Comparison of ENCODE assay signal across 22 mouse cellular contexts in genomic region chr1:71752351-71752750, GRCm38 (mm10).
"Had no signal": no experiment of that assay in that cellular context is flagged by ENCODE, and none has a peak within 500 bp of the region (broad histone marks: within the 10 kb centered on the region; RNA-seq: fewer than 3 reads in every experiment).

No protein-coding gene starts in this region.

- H3K27me3 ChIP-seq: limb, embryonic 13.5 days; liver, embryonic 12.5 days; liver, embryonic 15.5 days; lung, embryonic 15.5 days; neural tube, embryonic 12.5 days; neural tube, embryonic 15.5 days; stomach, embryonic 15.5 days had no signal

- H3K4me1 ChIP-seq: limb, embryonic 10.5 days; limb, embryonic 13.5 days; liver, embryonic 12.5 days; liver, embryonic 15.5 days; lung, embryonic 15.5 days; neural tube, embryonic 12.5 days; neural tube, embryonic 15.5 days had no signal

- H3K4me3 ChIP-seq: layer of hippocampus, adult 2 months; limb, embryonic 10.5 days; limb, embryonic 13.5 days; liver, embryonic 12.5 days; liver, embryonic 15.5 days; lung, embryonic 15.5 days; neural tube, embryonic 12.5 days; neural tube, embryonic 15.5 days; stomach, embryonic 15.5 days had no signal

- H3K9ac ChIP-seq: limb, embryonic 13.5 days; liver, embryonic 12.5 days; liver, embryonic 15.5 days; lung, embryonic 15.5 days; neural tube, embryonic 12.5 days; neural tube, embryonic 15.5 days; stomach, embryonic 15.5 days had no signal

- H3K4me2 ChIP-seq: limb, embryonic 13.5 days; liver, embryonic 12.5 days; liver, embryonic 15.5 days; lung, embryonic 15.5 days; midbrain, embryonic 11.5 days; neural tube, embryonic 12.5 days; neural tube, embryonic 15.5 days; stomach, embryonic 15.5 days had no signal

- H3K9me3 ChIP-seq: limb, embryonic 10.5 days; liver, embryonic 12.5 days; liver, embryonic 15.5 days; lung, embryonic 15.5 days; neural tube, embryonic 12.5 days; neural tube, embryonic 15.5 days had no signal

- ATAC-seq: liver, embryonic 12.5 days had no signal

- H3K36me3 ChIP-seq: limb, embryonic 10.5 days; liver, embryonic 12.5 days; liver, embryonic 15.5 days; lung, embryonic 15.5 days; neural tube, embryonic 12.5 days; neural tube, embryonic 15.5 days; stomach, embryonic 15.5 days had no signal

- DNase-seq: kidney, postnatal 25 days; layer of hippocampus, adult 9-11 months; liver; lung, adult 18-20 months; lung, postnatal 10 days; lung, postnatal 4 days; midbrain, embryonic 14.5 days; right cerebral cortex, adult 18-20 months; right cerebral cortex, postnatal 14 days; spleen, adult 18-20 months; thymus, postnatal 25 days had no signal

- H3K27ac ChIP-seq: kidney, postnatal 0 days; layer of hippocampus, adult 2 months; limb, embryonic 10.5 days; limb, embryonic 13.5 days; liver, embryonic 12.5 days; liver, embryonic 15.5 days; lung, embryonic 15.5 days; neural tube, embryonic 12.5 days; neural tube, embryonic 15.5 days; stomach, embryonic 15.5 days had no signal
